Mouse (Mus musculus) ES-E14 (cell line): ENCODE results near the gene Prss33. TPM values are rescaled to one million over a fixed set of nuclear protein-coding genes. Genes with fewer than 3 reads are reported as not detected.

Experiments used
- DNase-seq: peaks from one replicate; pipeline ENCODE4 v3.0.0-alpha.2; 2013; ENCODE audit warnings: low read depth, low spot score
- H3K27ac ChIP-seq: 2 replicates; pipeline ENCODE4 v1.5.1; 2012; ENCODE audit warnings: low read depth, mild to moderate bottlenecking, low read length, moderate library complexity, mixed read lengths; ENCODE audit not compliant: poor library complexity, insufficient read depth, severe bottlenecking
- H3K36me3 ChIP-seq: 2 replicates; pipeline ENCODE4 v1.6.1; 2012; ENCODE audit warnings: mild to moderate bottlenecking, low read length, moderate library complexity, mixed read lengths; ENCODE audit not compliant: control insufficient read depth, poor library complexity, insufficient read depth, severe bottlenecking
- H3K4me1 ChIP-seq, 2 experiments: fragments of 150-350 bp in 1 of 2; sonication (generic) in 1 of 2; 2 replicates each; pipeline ENCODE4 v1.6.1; 2012; ENCODE audit warnings: low read length in 2 of 2, mild to moderate bottlenecking in 1 of 2, mixed read lengths in 1 of 2; ENCODE audit not compliant: control insufficient read depth in 2 of 2, insufficient read depth in 2 of 2, poor library complexity in 1 of 2
- H3K4me3 ChIP-seq, 2 experiments: fragments of 150-350 bp in 1 of 2; sonication (generic) in 1 of 2; 2 replicates each; pipeline ENCODE4 v1.5.1; 2012; ENCODE audit warnings: low read length in 2 of 2, low read depth in 1 of 2, mild to moderate bottlenecking in 1 of 2, mixed read lengths in 1 of 2; ENCODE audit not compliant: insufficient read depth in 1 of 2, poor library complexity in 1 of 2, severe bottlenecking in 1 of 2
- H3K9ac ChIP-seq: 2 replicates; pipeline ENCODE4 v1.6.1; 2012; ENCODE audit warnings: low read depth, mild to moderate bottlenecking, low read length, mixed read lengths; ENCODE audit not compliant: poor library complexity, insufficient read depth, severe bottlenecking
- H3K9me3 ChIP-seq: fragments of 150-350 bp; sonication (generic); 2 replicates; pipeline ENCODE4 v1.6.1; 2012; ENCODE audit warnings: low read depth, mild to moderate bottlenecking, low read length; ENCODE audit not compliant: control insufficient read depth, insufficient read depth
- CHD2 ChIP-seq: IDR thresholded peaks from 2 replicates; pipeline ENCODE4 v1.6.1; 2014; ENCODE audit warnings: mild to moderate bottlenecking, low read depth, low read length, inconsistent platforms
- HCFC1 ChIP-seq: IDR thresholded peaks from 2 replicates; pipeline ENCODE4 v1.6.1; 2012; ENCODE audit warnings: low read length, inconsistent platforms, borderline replicate concordance; ENCODE audit not compliant: insufficient read depth
- MAFK ChIP-seq: IDR thresholded peaks from 2 replicates; pipeline ENCODE4 v1.6.1; 2014; ENCODE audit warnings: mild to moderate bottlenecking, low read depth, low read length, inconsistent platforms; ENCODE audit not compliant: insufficient read depth
- ZC3H11A ChIP-seq: IDR thresholded peaks from 2 replicates; pipeline ENCODE4 v1.6.1; 2012; ENCODE audit warnings: low read depth, mild to moderate bottlenecking, inconsistent platforms, low read length, borderline replicate concordance
- ZNF384 ChIP-seq: IDR thresholded peaks from 2 replicates; pipeline ENCODE4 v1.6.1; 2012; ENCODE audit warnings: low read depth, low read length, inconsistent platforms
- in situ Hi-C, 2 experiments: fragments of 600-800 bp; cut with MboI; formaldehyde crosslinking; loops; one replicate each; pipeline ENCODE4 v1.15.1; 2025; ENCODE audit warnings: low sequenced_read_pairs in 2 of 2, inconsistent platforms in 1 of 2; ENCODE audit not compliant: unreplicated experiment in 2 of 2
- total RNA-seq: library from RNA; depleted of rRNA; stranded (reverse); fragments of 300-350 nt; gene quantifications from 2 replicates; pipeline ENCODE4 v1.2.3, GENCODE M21; 2012

The Prss33 gene
- total RNA-seq, 1 experiment: 0.45 TPM

DNA sequence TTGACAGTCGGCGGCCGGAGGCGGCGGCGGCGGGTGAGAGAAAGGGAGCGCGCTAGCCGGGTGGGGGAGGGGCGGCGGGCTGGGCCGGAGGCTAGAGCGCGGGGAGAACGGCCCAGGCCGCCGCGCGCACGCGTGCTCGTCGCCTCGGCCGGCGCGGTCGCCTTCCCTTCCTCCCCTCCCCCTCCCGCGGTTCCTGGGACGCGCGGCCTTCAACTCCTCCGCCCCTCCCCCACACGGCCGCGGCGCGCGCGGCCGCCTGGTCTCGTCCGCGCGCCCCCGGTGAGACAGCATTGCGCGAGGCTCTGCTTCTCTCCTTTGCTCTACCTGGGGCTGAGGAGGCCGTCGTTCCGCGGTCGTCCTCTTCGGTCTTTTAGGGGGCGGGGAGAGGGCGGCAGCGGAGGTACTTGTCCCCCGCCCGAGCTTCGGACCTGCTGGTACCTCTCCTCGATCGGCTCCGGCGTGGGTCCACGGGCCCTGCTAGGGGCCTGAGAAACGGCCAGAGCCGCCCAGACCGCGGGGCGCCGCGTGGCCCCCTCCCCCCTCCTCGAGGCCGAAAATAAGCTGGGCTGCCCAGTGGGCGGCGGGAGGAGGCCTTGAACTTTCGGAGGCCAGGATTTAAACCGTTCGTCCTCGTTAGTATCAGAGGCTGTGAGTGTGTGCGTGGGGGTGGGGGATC, 32.4 kb downstream of the Prss33 start:
- Histone ChIP-seq H3K27ac (peak overlapping the region; percentile 93), H3K4me3 (peak overlapping the region; percentile 79 to 95), H3K36me3 (peaks cover 9% of the 10 kb centered on the region), H3K9me3 (no peaks in the 10 kb centered on the region), H3K9ac (peak overlapping the region; percentile 93), H3K4me1 (peaks cover 0 to 4% of the 10 kb centered on the region in 2 experiments; a peak in 2 of 4 replicates)
- peak; percentile 88 for DNase-seq
- in situ Hi-C loops: no loop called here
- peak; percentile 54 for TF ChIP-seq CHD2
- no peak for TF ChIP-seq HCFC1

- Histone ChIP-seq H3K36me3 (peaks cover 2% of the 10 kb centered on the region), H3K27ac (peak overlapping the region; percentile 93), H3K4me3 (peak overlapping the region; percentile 79 to 95), H3K4me1 (peaks cover 0 to 4% of the 10 kb centered on the region in 2 experiments; a peak in 2 of 4 replicates), H3K9ac (peak overlapping the region; percentile 96), H3K9me3 (no peaks in the 10 kb centered on the region)
- peak; percentile 97 for DNase-seq
- TF ChIP-seq CHD2: peak; percentile 66; the same call in 1 of the 2 replicates
- peak; percentile 93 for TF ChIP-seq HCFC1
- TF ChIP-seq MAFK: 0 out of 2 replicates have a peak, but pooled peaks have one; percentile 49
- TF ChIP-seq ZNF384: peak; percentile 97
- TF ChIP-seq ZC3H11A: 0 out of 2 replicates have a peak, but pooled peaks have one; percentile 0
- in situ Hi-C loops: no loop called here
Observed at GRCm38 (mm10) chr17:23802746-23803365, 33.0 kb downstream of the Prss33 start.

GRCm38 (mm10) chr17:23801627-23802026, 34.2 kb downstream of the Prss33 start:
- no peak overlapping the region for H3K4me3 ChIP-seq
- no peak overlapping the region; the same call in 1 of the 2 replicates for H3K9ac ChIP-seq
- H3K27ac ChIP-seq: peak overlapping the region; percentile 18; the same call in 1 of the 2 replicates
- TF ChIP-seq MAFK: no peak
- TF ChIP-seq CHD2: no peak
- TF ChIP-seq HCFC1: no peak
- TF ChIP-seq ZC3H11A: no peak
- TF ChIP-seq ZNF384: no peak
- no peaks in the 10 kb centered on the region for H3K36me3 ChIP-seq
- no peaks in the 10 kb centered on the region for H3K9me3 ChIP-seq
- DNase-seq: no peak
- in situ Hi-C loops: no loop called here
- peaks cover 0 to 4% of the 10 kb centered on the region in 2 experiments; a peak in 2 of 4 replicates for H3K4me1 ChIP-seq

DNA sequence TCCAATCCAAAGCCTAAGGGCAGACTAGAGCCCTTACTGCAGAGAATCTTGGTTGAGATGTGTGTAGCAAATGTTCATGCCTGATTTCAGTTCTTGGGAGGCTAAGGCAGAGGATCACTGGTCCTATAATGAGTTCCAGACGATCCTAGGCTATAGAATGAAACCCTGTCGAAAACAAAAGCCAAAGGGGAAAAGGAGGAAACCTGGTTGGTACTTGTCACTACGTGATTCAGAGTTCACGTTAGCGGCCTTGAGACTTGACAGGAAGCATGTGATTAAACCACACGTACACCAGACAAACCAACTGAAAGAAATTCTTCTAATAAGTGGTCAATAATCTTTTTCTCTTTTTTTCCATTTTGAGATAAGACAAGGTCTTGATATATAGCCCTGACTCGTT, 38.5 kb downstream of the Prss33 start:
- no peaks in the 10 kb centered on the region for H3K9me3 ChIP-seq
- H3K4me1 ChIP-seq: peaks cover 0 to 1% of the 10 kb centered on the region in 2 experiments; a peak in 1 of 4 replicates
- TF ChIP-seq ZNF384: no peak
- TF ChIP-seq HCFC1: no peak
- TF ChIP-seq MAFK: no peak
- no peak for TF ChIP-seq CHD2
- no peak for TF ChIP-seq ZC3H11A
- in situ Hi-C loops: no loop called here
- H3K4me3 ChIP-seq: no peak overlapping the region
- H3K9ac ChIP-seq: no peak overlapping the region
- no peak overlapping the region for H3K27ac ChIP-seq
- no peaks in the 10 kb centered on the region for H3K36me3 ChIP-seq
- no peak for DNase-seq

DNA sequence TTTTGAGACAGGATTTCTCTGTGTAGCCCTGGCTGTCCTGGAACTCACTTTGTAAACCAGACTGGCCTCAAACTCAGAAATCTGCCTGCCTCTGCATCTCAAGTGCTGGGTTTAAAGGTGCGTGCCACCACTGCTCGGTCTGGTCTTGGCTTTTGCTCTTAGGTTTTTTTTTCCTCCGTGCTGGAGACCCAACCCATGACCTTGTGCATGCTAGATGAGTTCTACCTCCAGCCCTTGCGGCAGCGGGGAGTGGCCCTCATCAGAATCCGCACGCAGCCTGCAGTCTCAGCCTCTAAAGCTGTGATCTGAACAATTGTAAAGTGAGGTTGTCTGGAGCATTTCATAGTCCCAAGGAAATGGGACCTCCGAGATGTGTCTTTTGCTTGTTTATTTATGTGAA, 40.5 kb downstream of the Prss33 start:
- in situ Hi-C loops: no loop called here
- Histone ChIP-seq H3K36me3 (no peaks in the 10 kb centered on the region), H3K4me1 (peaks cover 0 to 7% of the 10 kb centered on the region in 2 experiments; a peak in 2 of 4 replicates), H3K27ac (no peak overlapping the region), H3K9me3 (no peaks in the 10 kb centered on the region), H3K9ac (no peak overlapping the region), H3K4me3 (no peak overlapping the region)
- no peak for DNase-seq
- TF ChIP-seq ZC3H11A: no peak
- no peak for TF ChIP-seq MAFK
- no peak for TF ChIP-seq HCFC1
- TF ChIP-seq ZNF384: no peak
- TF ChIP-seq CHD2: no peak
